Mouse (Mus musculus): ENCODE results near the gene Gm42688. TPM values are rescaled to one million over a fixed set of nuclear protein-coding genes. Genes with fewer than 3 reads are reported as not detected.

The Gm42688 gene
- polyA plus RNA-seq, 1 experiment from 2014 or later: 1.1 TPM

DNA sequence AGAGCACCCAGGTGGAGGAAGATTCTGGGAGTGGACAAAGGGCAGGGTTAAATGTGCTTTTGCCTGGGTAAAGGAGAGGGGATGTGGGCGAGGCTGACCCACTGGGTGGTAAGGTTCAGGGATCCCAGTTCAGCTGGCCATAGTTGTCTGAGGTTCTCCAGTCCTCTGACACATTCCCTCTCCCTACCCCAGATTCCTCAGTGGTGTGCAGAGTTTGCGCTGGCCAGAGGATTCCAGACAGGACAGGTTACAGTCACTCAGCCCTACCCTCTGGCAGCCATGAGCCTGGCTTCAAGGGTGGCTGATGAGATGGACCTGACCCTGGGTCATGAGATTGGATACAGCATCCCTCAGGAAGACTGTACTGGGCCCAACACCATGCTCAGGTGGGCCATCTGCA, 42.7 kb upstream of the Gm42688 start:
- Histone ChIP-seq H3K36me3 (ENCODE audit: control insufficient read depth, insufficient read depth, low read length) (peaks cover 11% of the 10 kb centered on the region), H3K9me3 (ENCODE audit: control insufficient read depth, low read length) (no peaks in the 10 kb centered on the region), H3K4me2 (replicated peaks; ENCODE audit: low read depth) (peak overlapping the region; percentile 43), H3K27me3 (ENCODE audit: control insufficient read depth, insufficient read depth, low read length) (no peaks in the 10 kb centered on the region), H3K4me1 (replicated peaks; ENCODE audit: control insufficient read depth, insufficient read depth) (no peaks in the 10 kb centered on the region; the same call in 1 of the 2 replicates), H3K27ac (replicated peaks) (peak overlapping the region; percentile 53; the same call in 1 of the 2 replicates), H3K9ac (ENCODE audit: low read length) (0 out of 2 replicates have a peak overlapping the region, but pooled peaks have one; percentile 27), H3K4me3 (ENCODE audit: low read depth, low read length) (no peak overlapping the region)
- 92% methylated on average over 2 of the region's 2 CpGs for WGBS
- TF ChIP-seq EP300 (optimal IDR thresholded peaks at IDR 0.05) (no peak), CTCF (IDR thresholded peaks at IDR 0.05; ENCODE audit: low read depth) (no peak)
- DNase-seq (ENCODE audit: low spot score) (no peak), ATAC-seq (ENCODE audit: low FRiP score, low TSS enrichment) (no peak)

DNA sequence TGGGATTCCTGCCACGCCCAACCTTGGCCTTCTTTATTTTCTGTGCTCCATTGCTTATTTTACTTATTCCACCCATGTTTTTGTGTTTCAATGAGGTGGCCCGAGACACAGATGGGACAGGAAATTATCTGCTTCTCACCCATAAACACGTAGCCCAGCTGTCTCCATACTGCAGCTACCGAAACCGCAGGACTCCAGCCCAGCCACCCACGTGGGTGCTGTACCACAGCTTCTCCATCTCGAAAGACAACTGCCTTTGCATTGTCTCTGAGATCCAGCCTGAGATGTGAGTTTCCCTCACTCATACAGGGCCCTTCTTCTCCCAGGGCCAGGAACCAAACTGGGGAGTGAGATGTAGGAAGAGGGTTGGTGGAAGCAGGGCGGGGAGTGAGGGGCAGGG, 35.4 kb upstream of the Gm42688 start:
- peaks cover 23% of the 10 kb centered on the region; the same call in 1 of the 2 replicates for H3K27me3 ChIP-seq (ENCODE audit: control insufficient read depth, insufficient read depth, low read length)
- H3K36me3 ChIP-seq (ENCODE audit: control insufficient read depth, insufficient read depth, low read length): no peaks in the 10 kb centered on the region
- H3K27ac ChIP-seq (replicated peaks): no peak overlapping the region
- TF ChIP-seq CTCF (IDR thresholded peaks at IDR 0.05; ENCODE audit: low read depth) (no peak), EP300 (optimal IDR thresholded peaks at IDR 0.05) (no peak)
- 38% methylated on average over 8 of the region's 8 CpGs for WGBS
- H3K4me2 ChIP-seq (replicated peaks; ENCODE audit: low read depth): no peak overlapping the region
- no peak overlapping the region for H3K9ac ChIP-seq (ENCODE audit: low read length)
- H3K4me3 ChIP-seq (ENCODE audit: low read depth, low read length): no peak overlapping the region
- no peaks in the 10 kb centered on the region for H3K9me3 ChIP-seq (ENCODE audit: control insufficient read depth, low read length)
- DNase-seq (ENCODE audit: low spot score): no peak
- no peaks in the 10 kb centered on the region for H3K4me1 ChIP-seq (replicated peaks; ENCODE audit: control insufficient read depth, insufficient read depth)
- no peak for ATAC-seq (ENCODE audit: low FRiP score, low TSS enrichment)

DNA sequence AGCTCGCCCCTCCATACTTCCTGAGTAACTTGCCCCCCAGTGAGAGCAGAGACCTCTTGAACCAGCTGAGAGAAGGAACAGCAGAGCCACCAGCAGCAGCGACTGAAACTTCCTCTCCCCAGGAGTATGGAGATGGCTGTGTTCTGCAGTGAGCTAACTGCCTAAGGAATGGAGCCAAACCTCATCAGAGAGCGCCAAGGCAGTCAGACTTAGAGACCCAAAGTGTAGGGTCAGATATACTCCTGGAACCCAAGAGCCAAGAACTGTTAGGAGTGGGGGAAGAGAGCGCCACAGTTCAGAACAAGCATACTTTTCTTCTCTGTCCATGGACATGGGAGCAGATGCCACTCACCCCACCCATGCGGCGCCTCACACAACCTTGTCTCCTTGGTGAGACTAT, 35.0 kb upstream of the Gm42688 start:
- Histone ChIP-seq H3K36me3 (ENCODE audit: control insufficient read depth, insufficient read depth, low read length) (no peaks in the 10 kb centered on the region), H3K27me3 (ENCODE audit: control insufficient read depth, insufficient read depth, low read length) (peaks cover 28% of the 10 kb centered on the region), H3K9me3 (ENCODE audit: control insufficient read depth, low read length) (no peaks in the 10 kb centered on the region), H3K4me3 (ENCODE audit: low read depth, low read length) (no peak overlapping the region), H3K4me1 (replicated peaks; ENCODE audit: control insufficient read depth, insufficient read depth) (no peaks in the 10 kb centered on the region), H3K9ac (ENCODE audit: low read length) (no peak overlapping the region), H3K27ac (replicated peaks) (no peak overlapping the region), H3K4me2 (replicated peaks; ENCODE audit: low read depth) (no peak overlapping the region)
- no peak for ATAC-seq (ENCODE audit: low FRiP score, low TSS enrichment)
- WGBS: 44% methylated on average over 6 of the region's 6 CpGs
- TF ChIP-seq EP300 (optimal IDR thresholded peaks at IDR 0.05) (no peak), CTCF (IDR thresholded peaks at IDR 0.05; ENCODE audit: low read depth) (no peak)
- DNase-seq (ENCODE audit: low spot score): no peak

DNA sequence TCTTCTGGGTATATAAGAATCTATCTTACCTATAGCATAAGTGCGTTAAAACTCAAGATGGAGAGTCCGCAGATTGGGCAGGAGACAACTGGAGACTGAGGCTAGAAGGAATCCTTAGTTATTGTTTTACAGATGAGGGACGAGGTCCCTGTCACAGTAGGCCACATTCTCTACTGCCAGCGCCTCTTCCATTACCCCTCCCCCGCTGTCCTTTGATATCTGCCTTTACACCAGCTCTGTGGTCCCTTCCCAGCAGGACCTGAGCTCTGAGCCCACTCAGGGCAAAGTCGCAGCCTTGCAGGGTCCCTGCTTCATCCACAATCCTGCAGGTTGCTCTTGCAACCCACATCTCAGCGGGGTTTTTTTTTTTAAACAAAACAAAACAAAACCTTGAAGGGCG, 33.2 kb upstream of the Gm42688 start:
- Histone ChIP-seq H3K36me3 (ENCODE audit: control insufficient read depth, insufficient read depth, low read length) (no peaks in the 10 kb centered on the region), H3K4me2 (replicated peaks; ENCODE audit: low read depth) (no peak overlapping the region), H3K27me3 (ENCODE audit: control insufficient read depth, insufficient read depth, low read length) (peaks cover 40% of the 10 kb centered on the region), H3K27ac (replicated peaks) (no peak overlapping the region), H3K4me3 (ENCODE audit: low read depth, low read length) (peak overlapping the region; percentile 28), H3K9me3 (ENCODE audit: control insufficient read depth, low read length) (no peaks in the 10 kb centered on the region), H3K9ac (ENCODE audit: low read length) (no peak overlapping the region), H3K4me1 (replicated peaks; ENCODE audit: control insufficient read depth, insufficient read depth) (no peaks in the 10 kb centered on the region)
- 16% methylated on average over 8 of the region's 8 CpGs for WGBS
- ATAC-seq (ENCODE audit: low FRiP score, low TSS enrichment): no peak
- TF ChIP-seq CTCF (IDR thresholded peaks at IDR 0.05; ENCODE audit: low read depth) (no peak), EP300 (optimal IDR thresholded peaks at IDR 0.05) (no peak)
- no peak for DNase-seq (ENCODE audit: low spot score)

DNA sequence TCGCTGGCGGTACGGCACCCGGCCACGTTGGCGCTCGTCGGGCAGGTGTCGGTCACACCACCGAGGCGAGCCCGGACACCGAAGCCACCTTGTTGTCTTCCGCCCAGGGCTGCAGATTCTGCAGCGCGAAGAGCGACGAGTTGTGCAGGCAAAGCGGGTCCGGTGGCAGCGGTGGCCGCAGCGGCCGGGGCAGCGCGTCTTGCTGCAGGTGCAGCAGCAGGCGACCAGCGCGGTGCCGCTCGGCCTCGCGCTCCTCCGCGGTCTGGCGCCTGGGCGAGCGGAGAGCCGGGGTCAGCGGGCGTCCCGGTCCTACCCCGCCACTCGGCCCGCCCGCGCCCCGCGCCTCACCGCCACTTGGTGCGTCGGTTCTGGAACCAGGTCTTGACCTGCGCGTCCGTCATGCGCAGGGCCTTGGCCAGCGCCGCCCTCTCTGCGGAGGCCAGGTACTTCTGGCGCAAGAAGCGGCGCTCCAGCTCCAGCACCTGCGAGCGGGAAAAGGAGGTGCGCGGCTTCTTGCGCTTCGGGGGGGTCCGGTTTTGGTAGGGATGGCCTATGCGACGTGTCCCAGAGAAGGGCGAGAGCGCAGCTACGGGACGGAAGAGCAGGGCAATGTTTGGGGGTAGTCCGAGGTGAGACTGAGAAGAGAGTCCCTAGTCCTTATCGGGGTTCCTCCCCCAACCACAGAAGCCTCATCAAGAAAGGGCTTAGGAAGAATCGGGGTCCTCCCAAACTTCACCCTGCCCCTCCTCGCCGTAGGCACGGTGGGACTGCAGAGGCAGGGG, 32.5 kb upstream of the Gm42688 start:
- ATAC-seq (ENCODE audit: low FRiP score, low TSS enrichment) (peak; percentile 24; the same call in 1 of the 2 replicates), DNase-seq (ENCODE audit: low spot score) (peak; percentile 41)
- no peaks in the 10 kb centered on the region for H3K36me3 ChIP-seq (ENCODE audit: control insufficient read depth, insufficient read depth, low read length)

More for the DNA sequence above, 32.5 kb upstream of the Gm42688 start:
- no peak overlapping the region for H3K27ac ChIP-seq (replicated peaks)
- H3K4me1 ChIP-seq (replicated peaks; ENCODE audit: control insufficient read depth, insufficient read depth): no peaks in the 10 kb centered on the region
- peaks cover 44% of the 10 kb centered on the region for H3K27me3 ChIP-seq (ENCODE audit: control insufficient read depth, insufficient read depth, low read length)
- peak overlapping the region; percentile 28 for H3K4me3 ChIP-seq (ENCODE audit: low read depth, low read length)
- WGBS: 1% methylated on average over 81 of the region's 81 CpGs
- H3K4me2 ChIP-seq (replicated peaks; ENCODE audit: low read depth): peak overlapping the region; percentile 49
- 0 out of 2 replicates have a peak, but pooled peaks have one; percentile 25 for TF ChIP-seq CTCF (IDR thresholded peaks at IDR 0.05; ENCODE audit: low read depth)
- no peak for TF ChIP-seq EP300 (optimal IDR thresholded peaks at IDR 0.05)
- H3K9ac ChIP-seq (ENCODE audit: low read length): no peak overlapping the region
- H3K9me3 ChIP-seq (ENCODE audit: control insufficient read depth, low read length): no peaks in the 10 kb centered on the region

Measured in stomach, postnatal 0 days (tissue).